Mouse (Mus musculus) right cerebral cortex, postnatal 14 days (tissue): ENCODE measurements around the gene Vmn1r148.
"Not testable (repeated sequence)": the region's sequence is repeated elsewhere in the genome, so short reads cannot be mapped to it uniquely, and the experiment has no call there.

Source experiments
- DNase-seq: peaks from one replicate; pipeline ENCODE4 v3.0.0; 2022

Vmn1r148 gene

GRCm38 (mm10) chr7:22413283-22413682 lies at the start of gene Vmn1r148:
TSS of gene Vmn1r148 (plus strand) at chr7:22413583.
- not testable (repeated sequence) for DNase-seq

GRCm38 (mm10) chr7:22370939-22371338 lies 42.4 kb upstream of the Vmn1r148 start, which contains the start of gene Gm8660:
TSS of gene Gm8660 (minus strand) at chr7:22371039.
- DNase-seq: not testable (repeated sequence)

- not testable (repeated sequence) for DNase-seq
Measured at GRCm38 (mm10) chr7:22438129-22438528, 24.7 kb downstream of the Vmn1r148 start, which contains the start of gene Vmn1r149. TSS of gene Vmn1r149 (minus strand) at chr7:22438229.

- DNase-seq: not testable (repeated sequence)
Measured at GRCm38 (mm10) chr7:22463975-22464374, 50.6 kb downstream of the Vmn1r148 start, which contains the start of gene Gm10665. TSS of gene Gm10665 (minus strand) at chr7:22464075.
